Mouse (Mus musculus): ENCODE data around the gene Gm5134. TPM values are rescaled to one million over a fixed set of nuclear protein-coding genes. Genes with fewer than 3 reads are reported as not detected.
A peak's percentile ranks its signal among the peaks of the same experiment; 100 is the strongest.

Gm5134 gene
- polyA plus RNA-seq (2015; fragmentation: Nextera tagmentation; extraction: Ambion mirVana) = not detected in 2 replicates

DNA sequence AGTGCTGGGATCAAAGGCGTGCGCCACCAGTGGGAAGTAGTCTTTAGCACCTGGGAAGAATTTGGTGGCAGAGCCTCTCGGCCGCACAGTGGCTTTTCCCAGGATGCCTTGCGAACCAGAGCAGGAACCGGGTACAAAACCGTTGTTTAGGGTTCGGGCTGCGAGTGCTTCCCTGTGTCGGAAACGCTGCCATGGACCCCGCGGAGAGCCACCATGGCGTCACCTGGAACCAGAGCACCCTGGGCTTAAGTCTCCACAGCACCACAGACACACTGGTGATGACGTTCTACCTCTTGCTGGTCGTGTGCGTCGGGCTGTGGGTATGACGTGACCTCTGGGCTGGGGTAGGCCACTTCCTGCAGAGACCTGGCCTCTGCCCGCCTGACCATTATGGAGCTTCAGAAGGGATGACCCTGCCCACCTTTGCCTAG lies at the start of gene Gm5134:
Gene Gm5134 (plus strand): TSS at position 134 of the 431 bp plus-strand sequence.
- no peak within 1 kb of the TSS for H3K27ac ChIP-seq (ENCODE audit: low read length)
- peaks cover 8% of the 10 kb centered on the region for H3K4me1 ChIP-seq (replicated peaks; ENCODE audit: control insufficient read depth, insufficient read depth, low read length)
- H3K9me3 ChIP-seq (ENCODE audit: control insufficient read depth, low read length) = no peaks in the 10 kb centered on the region
- H3K27me3 ChIP-seq (replicated peaks; ENCODE audit: control insufficient read depth, insufficient read depth, low read length) = peaks cover 10% of the 10 kb centered on the region; the same call in 1 of the 2 replicates
- H3K36me3 ChIP-seq (ENCODE audit: control insufficient read depth, insufficient read depth) = no peaks in the 10 kb centered on the region
- peak within 1 kb of the TSS; percentile 30 for H3K4me2 ChIP-seq (ENCODE audit: low read length)
- ATAC-seq = 0 out of 2 replicates have a peak, but pooled peaks have one; percentile 6
- 30% methylated on average over 20 of the region's 20 CpGs for WGBS
- H3K9ac ChIP-seq (replicated peaks; ENCODE audit: low read depth, low read length) = no peak within 1 kb of the TSS
- H3K4me3 ChIP-seq (replicated peaks; ENCODE audit: low read length) = peak within 1 kb of the TSS; percentile 13

DNA sequence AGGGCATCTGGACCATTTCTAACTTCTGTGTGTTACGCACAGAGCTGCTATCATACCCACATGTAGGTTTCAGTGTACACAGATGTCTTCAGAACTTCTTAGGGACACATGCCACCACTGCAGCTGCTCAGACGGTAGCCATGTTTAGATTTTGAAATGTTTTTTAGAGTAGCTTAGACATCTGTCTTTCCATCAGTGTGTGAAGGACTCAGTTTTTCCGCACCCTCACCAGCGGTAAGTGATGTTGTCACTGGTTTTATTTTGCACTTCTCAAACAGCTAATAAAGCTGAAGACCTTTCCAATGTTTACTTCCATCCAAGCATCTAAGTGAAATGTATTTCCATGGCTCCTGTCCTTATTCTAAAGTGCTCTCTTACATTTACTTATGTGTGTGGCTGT lies 47.4 kb upstream of the Gm5134 start:
- Histone ChIP-seq H3K27me3 (replicated peaks; ENCODE audit: control insufficient read depth, insufficient read depth, low read length) (no peaks in the 10 kb centered on the region), H3K9me3 (ENCODE audit: control insufficient read depth, low read length) (no peaks in the 10 kb centered on the region), H3K9ac (replicated peaks; ENCODE audit: low read depth, low read length) (no peak overlapping the region), H3K4me1 (replicated peaks; ENCODE audit: control insufficient read depth, insufficient read depth, low read length) (no peaks in the 10 kb centered on the region), H3K4me2 (ENCODE audit: low read length) (no peak overlapping the region), H3K36me3 (ENCODE audit: control insufficient read depth, insufficient read depth) (peaks cover 61% of the 10 kb centered on the region), H3K27ac (ENCODE audit: low read length) (no peak overlapping the region), H3K4me3 (replicated peaks; ENCODE audit: low read length) (no peak overlapping the region)
- WGBS = 96% methylated on average over 4 of the region's 4 CpGs
- no peak for ATAC-seq

DNA sequence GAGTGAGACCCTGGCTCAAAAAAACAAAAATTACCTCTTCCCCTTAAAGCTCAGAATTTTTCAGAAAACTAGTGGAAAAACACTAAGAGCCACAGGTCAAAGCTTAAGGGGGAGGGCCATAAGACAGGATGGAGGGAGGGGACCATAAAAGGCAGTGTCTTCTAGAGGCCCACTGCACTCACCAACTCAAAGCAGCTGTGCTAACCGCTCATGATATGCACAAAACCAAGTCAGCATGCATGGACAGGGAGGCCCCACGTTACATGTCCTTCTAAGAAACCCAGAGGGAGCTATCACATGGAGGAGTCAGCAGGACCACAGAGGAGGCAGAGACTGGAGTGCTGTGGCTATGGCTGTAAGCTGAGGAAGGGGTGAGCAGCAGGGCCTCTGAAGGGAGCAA lies 43.6 kb upstream of the Gm5134 start:
- Histone ChIP-seq H3K4me1 (replicated peaks; ENCODE audit: control insufficient read depth, insufficient read depth, low read length) (no peaks in the 10 kb centered on the region), H3K27me3 (replicated peaks; ENCODE audit: control insufficient read depth, insufficient read depth, low read length) (no peaks in the 10 kb centered on the region), H3K9ac (replicated peaks; ENCODE audit: low read depth, low read length) (no peak overlapping the region), H3K9me3 (ENCODE audit: control insufficient read depth, low read length) (no peaks in the 10 kb centered on the region), H3K4me3 (replicated peaks; ENCODE audit: low read length) (no peak overlapping the region), H3K36me3 (ENCODE audit: control insufficient read depth, insufficient read depth) (peaks cover 39% of the 10 kb centered on the region), H3K27ac (ENCODE audit: low read length) (no peak overlapping the region), H3K4me2 (ENCODE audit: low read length) (no peak overlapping the region)
- no peak for ATAC-seq
- WGBS = 81% methylated on average over 2 of the region's 2 CpGs

DNA sequence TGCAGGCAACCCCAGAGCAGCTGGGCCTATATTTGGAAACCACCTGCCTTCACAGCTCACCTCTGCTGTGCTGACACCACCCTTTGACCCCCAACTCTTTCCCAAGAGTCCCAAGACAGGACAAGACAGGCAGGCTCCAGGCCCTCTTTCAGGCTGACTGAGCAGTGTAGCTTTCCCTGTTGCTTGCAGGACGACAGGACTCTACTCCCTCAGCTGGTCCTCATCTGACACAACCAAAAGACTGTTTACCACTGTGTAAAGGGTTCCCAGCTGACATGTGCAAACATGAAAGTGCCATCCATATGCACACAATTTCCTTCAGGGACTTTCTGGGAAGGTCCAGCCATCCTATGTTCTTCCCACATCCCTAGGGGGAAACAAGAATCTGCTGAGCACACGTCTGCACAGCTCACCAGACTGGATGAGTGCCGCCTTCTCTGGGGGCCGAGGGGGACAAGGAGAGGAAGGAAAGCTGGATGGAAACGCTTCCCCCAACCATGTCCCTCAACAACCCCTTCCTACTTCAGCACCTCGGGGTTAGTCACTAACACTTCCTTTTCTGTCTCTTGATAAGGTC lies 41.2 kb upstream of the Gm5134 start:
- no peak overlapping the region for H3K4me2 ChIP-seq (ENCODE audit: low read length)
- no peak overlapping the region for H3K27ac ChIP-seq (ENCODE audit: low read length)
- no peak overlapping the region for H3K4me3 ChIP-seq (replicated peaks; ENCODE audit: low read length)
- H3K9me3 ChIP-seq (ENCODE audit: control insufficient read depth, low read length) = no peaks in the 10 kb centered on the region
- 85% methylated on average over 6 of the region's 6 CpGs for WGBS
- H3K27me3 ChIP-seq (replicated peaks; ENCODE audit: control insufficient read depth, insufficient read depth, low read length) = no peaks in the 10 kb centered on the region
- H3K36me3 ChIP-seq (ENCODE audit: control insufficient read depth, insufficient read depth) = peaks cover 26% of the 10 kb centered on the region
- peaks cover 3% of the 10 kb centered on the region; the same call in 1 of the 2 replicates for H3K4me1 ChIP-seq (replicated peaks; ENCODE audit: control insufficient read depth, insufficient read depth, low read length)
- no peak overlapping the region for H3K9ac ChIP-seq (replicated peaks; ENCODE audit: low read depth, low read length)
- ATAC-seq = no peak

DNA sequence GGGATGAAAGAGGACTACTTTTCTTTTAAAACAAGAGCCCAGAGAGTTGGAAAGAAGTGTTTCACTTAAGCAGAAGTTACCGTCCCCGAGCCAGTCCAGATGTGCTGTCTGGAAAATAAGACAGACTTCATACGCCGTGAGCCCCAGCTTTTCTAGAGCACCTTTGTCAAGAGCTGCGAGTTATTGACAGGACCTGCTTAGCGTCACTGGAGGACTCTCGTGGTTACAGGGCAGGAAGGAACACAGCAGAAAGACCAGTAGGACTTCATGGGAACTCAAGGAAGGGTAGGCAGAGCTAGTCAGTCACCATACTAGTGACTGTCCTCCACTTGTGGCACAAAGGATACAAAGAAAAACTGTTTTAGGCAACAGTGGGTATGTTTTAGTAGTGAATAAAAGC lies 38.8 kb upstream of the Gm5134 start:
- no peak overlapping the region for H3K27ac ChIP-seq (ENCODE audit: low read length)
- no peaks in the 10 kb centered on the region for H3K9me3 ChIP-seq (ENCODE audit: control insufficient read depth, low read length)
- peaks cover 24% of the 10 kb centered on the region for H3K4me1 ChIP-seq (replicated peaks; ENCODE audit: control insufficient read depth, insufficient read depth, low read length)
- no peak overlapping the region for H3K4me2 ChIP-seq (ENCODE audit: low read length)
- no peak overlapping the region for H3K9ac ChIP-seq (replicated peaks; ENCODE audit: low read depth, low read length)
- H3K36me3 ChIP-seq (ENCODE audit: control insufficient read depth, insufficient read depth) = peaks cover 10% of the 10 kb centered on the region
- no peak for ATAC-seq
- 88% methylated on average over 7 of the region's 7 CpGs for WGBS
- H3K27me3 ChIP-seq (replicated peaks; ENCODE audit: control insufficient read depth, insufficient read depth, low read length) = no peaks in the 10 kb centered on the region
- no peak overlapping the region for H3K4me3 ChIP-seq (replicated peaks; ENCODE audit: low read length)

DNA sequence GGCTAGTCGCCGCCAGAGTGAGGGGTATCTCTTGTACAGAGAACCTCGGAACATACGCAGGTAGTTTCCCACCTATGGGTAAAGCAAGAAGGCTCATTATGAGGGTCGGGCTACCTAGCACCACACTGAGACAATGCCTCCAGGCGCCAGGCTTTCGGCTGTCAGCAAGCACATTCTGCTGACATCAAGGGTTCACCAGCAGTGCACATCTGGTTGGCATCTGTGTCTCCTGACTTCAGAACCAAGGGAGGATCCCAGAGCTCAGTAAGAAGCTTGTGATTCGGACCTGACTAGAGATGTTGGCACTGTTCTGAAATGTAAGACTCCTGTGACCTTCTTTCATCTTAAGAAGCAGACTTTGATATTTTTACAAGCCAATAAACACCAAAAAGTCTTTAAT lies 37.5 kb upstream of the Gm5134 start:
- 85% methylated on average over 8 of the region's 8 CpGs for whole genome bisulfite sequencing
- no peak overlapping the region for H3K4me3 ChIP-seq (replicated peaks; ENCODE audit: low read length)
- H3K9me3 ChIP-seq (ENCODE audit: control insufficient read depth, low read length) = no peaks in the 10 kb centered on the region
- H3K9ac ChIP-seq (replicated peaks; ENCODE audit: low read depth, low read length) = no peak overlapping the region
- ATAC-seq = no peak
- H3K4me1 ChIP-seq (replicated peaks; ENCODE audit: control insufficient read depth, insufficient read depth, low read length) = peaks cover 25% of the 10 kb centered on the region
- no peaks in the 10 kb centered on the region for H3K27me3 ChIP-seq (replicated peaks; ENCODE audit: control insufficient read depth, insufficient read depth, low read length)
- H3K27ac ChIP-seq (ENCODE audit: low read length) = no peak overlapping the region
- H3K36me3 ChIP-seq (ENCODE audit: control insufficient read depth, insufficient read depth) = peaks cover 2% of the 10 kb centered on the region
- H3K4me2 ChIP-seq (ENCODE audit: low read length) = no peak overlapping the region

DNA sequence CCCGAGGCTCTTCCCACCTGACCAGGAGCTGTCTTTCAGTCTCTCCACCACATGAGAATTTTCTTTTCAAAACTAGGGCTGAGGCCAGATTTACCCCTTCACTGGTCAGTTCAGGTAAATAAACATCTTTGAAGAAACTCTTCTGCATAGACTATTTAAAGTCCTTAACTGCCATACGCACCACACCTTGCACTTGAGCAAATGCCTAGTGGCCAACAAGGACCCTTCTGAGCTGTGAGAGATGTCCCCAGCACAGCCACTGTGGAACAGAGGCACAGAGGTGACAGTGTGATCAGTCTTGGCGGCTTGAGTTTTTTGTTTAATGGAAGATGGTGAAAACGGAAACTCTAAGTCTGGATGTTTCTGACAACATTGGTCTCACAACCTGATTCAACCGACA lies 35.3 kb upstream of the Gm5134 start:
- WGBS = 81% methylated on average over 5 of the region's 5 CpGs
- Histone ChIP-seq H3K27me3 (replicated peaks; ENCODE audit: control insufficient read depth, insufficient read depth, low read length) (no peaks in the 10 kb centered on the region), H3K4me2 (ENCODE audit: low read length) (no peak overlapping the region), H3K9ac (replicated peaks; ENCODE audit: low read depth, low read length) (no peak overlapping the region), H3K9me3 (ENCODE audit: control insufficient read depth, low read length) (no peaks in the 10 kb centered on the region), H3K4me1 (replicated peaks; ENCODE audit: control insufficient read depth, insufficient read depth, low read length) (peaks cover 36% of the 10 kb centered on the region), H3K27ac (ENCODE audit: low read length) (no peak overlapping the region), H3K4me3 (replicated peaks; ENCODE audit: low read length) (no peak overlapping the region), H3K36me3 (ENCODE audit: control insufficient read depth, insufficient read depth) (peaks cover 2% of the 10 kb centered on the region; the same call in 1 of the 2 replicates)
- ATAC-seq = no peak

DNA sequence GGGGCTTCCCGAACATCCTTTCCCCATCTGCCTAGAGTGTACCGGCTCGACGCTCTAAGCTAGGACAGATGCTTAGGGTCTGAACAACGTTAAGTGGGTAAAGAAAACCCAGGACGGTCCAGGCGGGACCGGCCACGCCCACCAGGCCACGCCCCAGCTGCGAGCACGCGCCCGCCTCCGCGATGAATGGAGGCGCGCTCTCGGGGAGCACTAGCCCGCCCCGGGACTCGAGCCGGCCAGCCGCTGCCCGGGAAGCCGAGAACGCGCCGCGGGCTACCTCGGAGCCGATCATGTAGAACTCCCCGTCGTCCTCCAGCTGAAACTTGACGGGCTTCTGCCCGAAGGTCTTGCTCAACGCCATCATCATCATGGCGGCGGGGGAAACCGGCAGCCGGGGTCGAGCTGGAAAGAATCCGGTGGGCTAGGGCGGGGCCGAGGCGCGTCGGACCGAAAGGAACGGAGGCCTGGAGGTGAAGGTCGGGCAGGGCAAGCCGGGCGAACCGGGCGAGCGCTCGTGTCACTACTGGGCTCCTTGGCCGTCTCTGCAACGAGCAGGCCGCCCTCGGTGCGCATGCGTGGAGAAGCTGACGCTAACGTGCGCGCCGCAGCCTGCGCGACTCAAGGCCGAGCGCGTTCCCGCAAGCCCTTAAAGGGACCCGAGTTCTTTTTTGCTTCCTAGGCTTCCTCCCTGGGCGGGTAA lies 33.1 kb upstream of the Gm5134 start, which contains the start of gene Smarcb1:
Gene Smarcb1 (minus strand): TSS at position 592 of the 700 bp plus-strand sequence.
- H3K4me3 ChIP-seq (replicated peaks; ENCODE audit: low read length) = peak within 1 kb of the TSS; percentile 79
- H3K4me2 ChIP-seq (ENCODE audit: low read length) = peak within 1 kb of the TSS; percentile 85
- H3K9ac ChIP-seq (replicated peaks; ENCODE audit: low read depth, low read length) = peak within 1 kb of the TSS; percentile 89
- peaks cover 36% of the 10 kb centered on the region for H3K4me1 ChIP-seq (replicated peaks; ENCODE audit: control insufficient read depth, insufficient read depth, low read length)
- H3K9me3 ChIP-seq (ENCODE audit: control insufficient read depth, low read length) = no peaks in the 10 kb centered on the region
- peaks cover 2% of the 10 kb centered on the region; the same call in 1 of the 2 replicates for H3K36me3 ChIP-seq (ENCODE audit: control insufficient read depth, insufficient read depth)
- ATAC-seq = peak; percentile 92
- under 1% methylated on average over 76 of the region's 76 CpGs for WGBS
- H3K27me3 ChIP-seq (replicated peaks; ENCODE audit: control insufficient read depth, insufficient read depth, low read length) = no peaks in the 10 kb centered on the region
- H3K27ac ChIP-seq (ENCODE audit: low read length) = peak within 1 kb of the TSS; percentile 96

DNA sequence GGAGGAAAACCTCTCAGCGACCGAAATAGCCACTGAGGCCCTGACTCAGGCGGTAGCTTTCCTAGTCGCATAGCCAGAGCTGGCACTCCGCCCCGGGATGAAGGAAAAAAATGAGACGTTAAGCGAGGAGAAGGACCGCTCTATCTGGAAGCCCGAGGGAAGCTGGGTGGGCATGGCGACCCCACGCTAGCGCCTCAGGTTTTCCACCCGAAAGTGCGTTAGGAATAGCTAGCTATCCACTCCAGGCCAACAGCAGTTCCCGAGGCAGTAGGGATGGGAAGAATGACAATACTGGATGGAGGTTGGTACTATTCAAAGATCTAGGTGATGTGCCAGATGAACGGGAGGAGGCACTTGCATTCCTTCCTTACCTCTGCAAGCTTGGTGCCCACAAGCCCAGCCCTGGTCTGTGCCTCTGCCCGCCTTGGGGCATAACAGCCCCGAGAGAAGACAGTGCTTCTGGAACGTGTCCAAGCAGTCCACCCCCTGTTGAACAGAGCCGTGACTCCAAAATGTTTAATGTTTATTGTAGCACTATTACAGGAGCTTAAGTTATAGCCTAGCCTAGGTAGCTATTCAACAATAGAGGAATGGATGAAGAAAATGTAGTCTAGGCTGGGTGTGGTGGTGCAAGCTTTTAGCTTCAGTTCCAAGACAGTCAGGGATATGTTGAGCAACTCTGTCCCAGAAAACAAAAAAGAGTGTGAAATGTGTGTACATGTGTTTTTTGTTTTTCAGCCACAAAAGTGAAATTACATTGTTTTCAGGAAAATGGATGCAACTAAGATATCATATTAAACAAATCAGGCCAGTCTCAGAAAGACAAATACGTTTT lies 32.4 kb upstream of the Gm5134 start:
- 4% methylated on average over 22 of the region's 22 CpGs for WGBS
- peaks cover 36% of the 10 kb centered on the region for H3K4me1 ChIP-seq (replicated peaks; ENCODE audit: control insufficient read depth, insufficient read depth, low read length)
- H3K9ac ChIP-seq (replicated peaks; ENCODE audit: low read depth, low read length) = peak overlapping the region; percentile 89
- 0 out of 2 replicates have a peak, but pooled peaks cover 2% of the 10 kb centered on the region for H3K36me3 ChIP-seq (ENCODE audit: control insufficient read depth, insufficient read depth)
- H3K27ac ChIP-seq (ENCODE audit: low read length) = peak overlapping the region; percentile 96
- peak; percentile 56 for ATAC-seq
- no peaks in the 10 kb centered on the region for H3K9me3 ChIP-seq (ENCODE audit: control insufficient read depth, low read length)
- H3K4me2 ChIP-seq (ENCODE audit: low read length) = peak overlapping the region; percentile 85
- H3K4me3 ChIP-seq (replicated peaks; ENCODE audit: low read length) = peak overlapping the region; percentile 79
- H3K27me3 ChIP-seq (replicated peaks; ENCODE audit: control insufficient read depth, insufficient read depth, low read length) = no peaks in the 10 kb centered on the region
